Mouse (Mus musculus) hindbrain, embryonic 11.5 days (tissue): ENCODE results near the gene Lmo7. TPM values are rescaled to one million over a fixed set of nuclear protein-coding genes. Genes with fewer than 3 reads are reported as not detected.

Source experiments
- ATAC-seq: fragments of 200-750 bp; cut with Nextera tagmentation; 2 replicates; pipeline ENCODE4 v1.8.0; 2017; ENCODE audit warnings: mild to moderate bottlenecking, moderate TSS enrichment, moderate library complexity; ENCODE audit not compliant: low FRiP score
- DNase-seq: peaks from one replicate; pipeline ENCODE4 v3.0.0-alpha.2; 2015; ENCODE audit warnings: low spot score
- H3K27ac ChIP-seq: fragments of 300-500 bp; sonication (generic); 2 replicates; pipeline ENCODE4 v1.5.1; 2014; ENCODE audit warnings: mild to moderate bottlenecking, low read depth, low read length
- H3K27me3 ChIP-seq: fragments of 300-500 bp; sonication (generic); 2 replicates; pipeline ENCODE4 v1.6.1; 2014; ENCODE audit warnings: mild to moderate bottlenecking, low read length, moderate library complexity, mixed read lengths; ENCODE audit not compliant: control insufficient read depth, insufficient read depth
- H3K36me3 ChIP-seq: fragments of 300-500 bp; sonication (generic); 2 replicates; pipeline ENCODE4 v1.6.1; 2014; ENCODE audit warnings: mild to moderate bottlenecking, low read length, moderate library complexity, mixed read lengths; ENCODE audit not compliant: control insufficient read depth, insufficient read depth
- H3K4me1 ChIP-seq: fragments of 300-500 bp; sonication (generic); replicated peaks from 2 replicates; pipeline ENCODE4 v1.6.1; 2014; ENCODE audit warnings: low read length, mixed read lengths; ENCODE audit not compliant: control insufficient read depth, insufficient read depth
- H3K4me2 ChIP-seq: fragments of 300-500 bp; sonication (generic); replicated peaks from 2 replicates; pipeline ENCODE4 v1.6.1; 2014; ENCODE audit warnings: mild to moderate bottlenecking, low read depth, low read length
- H3K4me3 ChIP-seq: fragments of 300-500 bp; sonication (generic); 2 replicates; pipeline ENCODE4 v1.5.1; 2014; ENCODE audit warnings: low read depth, low read length
- H3K9ac ChIP-seq: fragments of 300-500 bp; sonication (generic); 2 replicates; pipeline ENCODE4 v1.6.1; 2014; ENCODE audit warnings: low read depth, low read length
- H3K9me3 ChIP-seq: fragments of 300-500 bp; sonication (generic); 2 replicates; pipeline ENCODE4 v1.6.1; 2016; ENCODE audit warnings: low read length; ENCODE audit not compliant: control insufficient read depth
- whole genome bisulfite sequencing: fragments of 180-500 bp; shearing (Covaris S2); extraction: QIAGEN DNeasy Blood & Tissue Kit; methylation state at CpG from one replicate; pipeline ENCODE4 v1.1.7; 2014; 5-methylcytosine and 5-hydroxymethylcytosine counted together
- polyA plus RNA-seq: library from polyadenylated mRNA; unstranded; fragments of >200 nt; fragmentation: Nextera tagmentation; extraction: Ambion mirVana; gene quantifications from 2 replicates; pipeline ENCODE4 v1.2.1, GENCODE M21; 2014

Gene Lmo7
- polyA plus RNA-seq, 1 experiment from 2014 or later, result 3.3 TPM

DNA sequence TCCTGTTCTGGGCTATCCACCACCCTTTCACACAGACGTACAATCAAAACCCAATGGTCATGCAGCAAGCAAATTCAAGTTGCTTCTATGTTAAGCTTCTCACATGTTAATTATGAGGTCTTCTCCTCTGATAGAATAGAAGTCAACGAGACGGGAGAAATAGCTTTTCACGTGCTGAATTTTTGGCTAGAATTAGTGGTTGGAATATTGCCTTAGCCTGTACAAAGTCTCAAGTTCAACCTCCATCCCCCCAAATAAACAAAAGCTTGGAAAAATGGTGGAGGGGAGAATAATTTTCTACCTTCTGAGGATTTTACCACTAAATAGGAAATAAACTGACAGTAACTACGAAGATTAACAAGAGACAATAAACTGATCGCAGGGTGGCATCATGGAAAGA, 42.0 kb downstream of the Lmo7 start:
- Histone ChIP-seq H3K4me3 (no peak overlapping the region), H3K4me2 (no peak overlapping the region), H3K9ac (no peak overlapping the region), H3K27ac (no peak overlapping the region), H3K27me3 (no peaks in the 10 kb centered on the region), H3K36me3 (no peaks in the 10 kb centered on the region), H3K9me3 (no peaks in the 10 kb centered on the region), H3K4me1 (no peaks in the 10 kb centered on the region)
- DNase-seq (no peak), ATAC-seq (no peak)
- 92% methylated on average over 6 of the region's 6 CpGs for WGBS

DNA sequence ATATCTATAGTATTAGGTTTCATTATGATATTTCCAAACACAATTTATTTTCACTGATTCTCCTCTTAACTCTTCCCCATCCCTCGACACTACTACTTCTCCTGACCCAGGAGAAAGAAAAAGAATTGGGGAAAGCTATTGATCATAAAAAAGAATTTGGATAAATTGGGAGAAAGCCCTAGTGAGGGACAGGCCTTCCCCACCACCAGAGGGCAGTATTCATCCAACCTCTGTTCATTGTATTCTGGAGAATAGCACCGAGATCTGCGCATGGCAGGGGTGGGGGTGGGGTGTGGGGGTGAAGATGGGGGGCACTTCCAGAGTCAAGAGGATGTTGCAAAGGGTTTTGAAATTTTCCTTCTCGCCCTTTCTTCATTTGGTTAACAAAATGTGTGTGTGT, 44.9 kb downstream of the Lmo7 start:
- H3K9me3 ChIP-seq, result no peaks in the 10 kb centered on the region
- no peak overlapping the region for H3K9ac ChIP-seq
- H3K4me1 ChIP-seq, result no peaks in the 10 kb centered on the region
- no peak overlapping the region for H3K4me3 ChIP-seq
- no peaks in the 10 kb centered on the region for H3K27me3 ChIP-seq
- 60% methylated on average over 4 of the region's 4 CpGs for WGBS
- no peak overlapping the region for H3K4me2 ChIP-seq
- peak; percentile 66; the same call in 1 of the 2 replicates for ATAC-seq
- peak; percentile 40 for DNase-seq
- no peaks in the 10 kb centered on the region for H3K36me3 ChIP-seq
- no peak overlapping the region for H3K27ac ChIP-seq

DNA sequence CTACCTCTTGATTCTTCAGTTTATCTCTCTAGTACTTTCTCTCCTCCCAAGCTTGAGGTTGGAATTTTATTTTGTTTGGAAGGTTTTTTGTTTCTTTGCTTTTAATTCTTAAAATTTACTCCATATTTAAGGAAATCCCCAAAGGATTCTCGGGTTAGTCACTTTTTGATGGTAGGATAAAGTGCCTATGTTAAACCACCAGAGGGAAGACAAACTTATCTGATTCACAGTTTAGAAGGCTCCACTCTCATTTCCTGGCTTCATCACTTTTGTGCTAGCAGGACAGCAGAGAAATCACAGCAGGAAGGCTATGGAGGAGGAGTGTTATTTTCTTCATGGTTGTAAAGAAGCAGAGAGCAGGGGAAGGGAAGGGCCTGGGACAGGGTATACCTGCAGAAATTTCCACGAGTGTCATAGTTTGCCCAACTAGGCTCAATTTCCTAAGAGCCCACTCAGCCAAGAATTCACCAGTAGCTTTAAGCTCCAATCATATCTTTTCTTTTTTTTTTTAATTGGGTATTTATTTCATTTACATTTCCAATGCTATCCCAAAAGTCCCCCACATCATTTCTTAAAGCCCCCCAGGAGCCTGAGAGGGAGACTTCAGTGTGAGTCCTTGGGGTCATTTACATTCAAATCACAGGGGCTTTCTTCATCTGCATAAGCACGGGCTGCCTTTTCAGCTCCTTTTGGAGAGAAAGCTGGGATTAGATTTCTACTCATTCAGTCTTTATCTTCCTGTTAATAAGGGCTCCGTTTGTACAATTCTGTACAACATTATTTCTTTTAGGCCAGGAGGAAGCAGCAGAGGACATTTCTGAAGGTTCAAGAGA, 46.8 kb downstream of the Lmo7 start:
- no peak overlapping the region for H3K4me2 ChIP-seq
- no peaks in the 10 kb centered on the region for H3K27me3 ChIP-seq
- H3K4me1 ChIP-seq, result no peaks in the 10 kb centered on the region
- no peak for DNase-seq
- ATAC-seq, result no peak
- H3K9me3 ChIP-seq, result no peaks in the 10 kb centered on the region
- WGBS, result 14% methylated on average over 4 of the region's 4 CpGs
- H3K36me3 ChIP-seq, result no peaks in the 10 kb centered on the region
- H3K9ac ChIP-seq, result no peak overlapping the region
- no peak overlapping the region for H3K27ac ChIP-seq
- no peak overlapping the region for H3K4me3 ChIP-seq

DNA sequence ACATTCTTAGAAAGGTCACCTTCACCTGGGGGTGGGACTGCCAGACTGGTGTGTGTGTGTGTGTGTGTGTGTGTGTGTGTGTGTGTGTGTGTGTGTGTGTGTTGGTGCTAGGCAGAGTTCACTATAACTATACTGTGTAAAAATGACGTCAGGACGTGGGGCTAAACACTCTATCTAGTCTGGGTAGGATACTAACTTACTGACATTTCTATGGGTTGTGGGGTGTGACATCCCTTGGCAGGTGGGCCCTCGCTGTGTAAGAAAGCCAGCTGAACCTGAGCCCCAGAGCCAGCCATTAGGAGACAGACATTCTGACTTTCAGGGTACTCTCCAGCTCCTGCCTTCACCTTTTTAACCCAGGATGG, 47.4 kb downstream of the Lmo7 start:
- 32% methylated on average over 3 of the region's 3 CpGs for WGBS
- DNase-seq (no peak), ATAC-seq (0 out of 2 replicates have a peak, but pooled peaks have one; percentile 15)
- no peak overlapping the region for H3K4me2 ChIP-seq
- no peak overlapping the region for H3K4me3 ChIP-seq
- H3K27me3 ChIP-seq, result no peaks in the 10 kb centered on the region
- no peaks in the 10 kb centered on the region for H3K4me1 ChIP-seq
- no peaks in the 10 kb centered on the region for H3K9me3 ChIP-seq
- H3K9ac ChIP-seq, result no peak overlapping the region
- no peak overlapping the region for H3K27ac ChIP-seq
- H3K36me3 ChIP-seq, result no peaks in the 10 kb centered on the region

DNA sequence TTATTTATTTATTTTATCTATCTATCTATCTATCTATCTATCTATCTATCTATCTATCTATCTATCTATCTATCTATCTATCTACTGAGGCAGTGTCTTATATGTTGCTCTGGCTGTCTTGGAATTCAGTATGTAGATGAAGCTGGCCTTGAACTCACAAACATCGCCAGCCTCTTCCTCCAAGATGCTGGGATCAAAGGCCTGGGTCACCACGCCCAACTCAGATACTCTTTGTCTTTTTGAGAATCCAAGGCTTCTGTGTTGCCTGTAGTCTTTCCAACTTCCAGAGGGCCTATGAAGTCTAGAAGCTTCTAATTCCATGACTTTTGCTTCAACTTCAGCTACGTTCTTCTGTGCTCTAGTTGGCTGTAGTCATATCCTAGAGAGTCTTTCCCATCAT, 48.7 kb downstream of the Lmo7 start:
- Histone ChIP-seq H3K4me3 (no peak overlapping the region), H3K27me3 (no peaks in the 10 kb centered on the region), H3K9ac (no peak overlapping the region), H3K4me1 (no peaks in the 10 kb centered on the region), H3K4me2 (no peak overlapping the region), H3K9me3 (no peaks in the 10 kb centered on the region), H3K36me3 (no peaks in the 10 kb centered on the region), H3K27ac (no peak overlapping the region)
- DNase-seq, result no peak
- ATAC-seq, result no peak
- 95% methylated on average over 3 of the region's 3 CpGs for WGBS

- no peak for ATAC-seq
- H3K4me2 ChIP-seq, result no peak overlapping the region
- no peak overlapping the region for H3K9ac ChIP-seq
- H3K4me1 ChIP-seq, result no peaks in the 10 kb centered on the region
- H3K36me3 ChIP-seq, result no peaks in the 10 kb centered on the region
- H3K9me3 ChIP-seq, result no peaks in the 10 kb centered on the region
- DNase-seq, result no peak
- H3K27me3 ChIP-seq, result no peaks in the 10 kb centered on the region
- H3K4me3 ChIP-seq, result no peak overlapping the region
- 72% methylated on average over 10 of the region's 10 CpGs for WGBS
- no peak overlapping the region for H3K27ac ChIP-seq
These were observed 50.3 kb downstream of the Lmo7 start for GRCm38 (mm10) chr14:101780016-101780415.

GRCm38 (mm10) chr14:101781219-101781618, 51.5 kb downstream of the Lmo7 start:
- Histone ChIP-seq H3K36me3 (no peaks in the 10 kb centered on the region), H3K4me2 (no peak overlapping the region), H3K4me3 (no peak overlapping the region), H3K27ac (no peak overlapping the region), H3K9ac (no peak overlapping the region), H3K27me3 (no peaks in the 10 kb centered on the region), H3K4me1 (no peaks in the 10 kb centered on the region), H3K9me3 (no peaks in the 10 kb centered on the region)
- DNase-seq (no peak), ATAC-seq (no peak)
- 79% methylated on average over 11 of the region's 11 CpGs for WGBS

- DNase-seq, result peak; percentile 50
- Histone ChIP-seq H3K9me3 (no peaks in the 10 kb centered on the region), H3K36me3 (no peaks in the 10 kb centered on the region), H3K9ac (no peak overlapping the region), H3K27ac (no peak overlapping the region), H3K4me3 (no peak overlapping the region), H3K27me3 (no peaks in the 10 kb centered on the region), H3K4me1 (no peaks in the 10 kb centered on the region), H3K4me2 (no peak overlapping the region)
- 0 out of 2 replicates have a peak, but pooled peaks have one; percentile 49 for ATAC-seq
- 45% methylated on average over 3 of the region's 3 CpGs for WGBS
These were observed 52.3 kb downstream of the Lmo7 start for GRCm38 (mm10) chr14:101781943-101782510.
